Mouse (Mus musculus): ENCODE measurements around the gene Schip1.

Gene Schip1

DNA sequence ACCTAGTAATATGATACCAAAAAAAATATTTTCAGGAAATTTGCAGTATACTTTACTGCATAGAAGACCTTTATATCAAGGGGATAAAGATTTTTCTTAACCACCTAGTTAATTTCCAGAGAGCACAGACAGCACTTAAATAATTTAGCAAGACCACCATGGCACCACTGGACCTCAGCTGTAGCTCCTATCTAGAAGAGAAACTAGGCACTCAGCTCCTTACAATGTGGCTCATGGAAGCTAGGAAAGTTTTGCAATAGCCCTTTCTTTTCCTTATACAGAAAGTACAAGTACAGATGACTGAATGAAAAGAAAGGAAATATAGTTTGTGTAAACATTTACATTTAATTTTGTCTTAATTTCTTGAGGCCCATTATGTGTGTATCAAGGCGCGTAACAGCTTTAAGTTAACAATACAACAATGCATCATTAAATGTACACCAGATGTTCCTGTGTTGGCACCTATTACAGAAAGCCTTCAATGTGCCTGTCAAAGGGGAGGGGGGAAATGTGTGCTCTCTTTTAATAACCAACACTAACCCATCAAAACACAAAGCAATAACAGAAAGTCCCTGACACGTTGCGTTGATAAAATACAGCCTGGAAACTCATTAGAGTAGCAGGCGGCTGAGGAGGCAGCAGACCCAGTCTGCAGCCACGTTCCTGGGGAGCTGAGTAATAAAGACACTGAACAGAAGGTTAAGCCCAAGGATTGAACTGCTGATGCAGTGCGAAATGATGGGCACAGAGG, 218.4 kb downstream of the Schip1 start:
- DNase-seq, result peak; percentile 3

DNA sequence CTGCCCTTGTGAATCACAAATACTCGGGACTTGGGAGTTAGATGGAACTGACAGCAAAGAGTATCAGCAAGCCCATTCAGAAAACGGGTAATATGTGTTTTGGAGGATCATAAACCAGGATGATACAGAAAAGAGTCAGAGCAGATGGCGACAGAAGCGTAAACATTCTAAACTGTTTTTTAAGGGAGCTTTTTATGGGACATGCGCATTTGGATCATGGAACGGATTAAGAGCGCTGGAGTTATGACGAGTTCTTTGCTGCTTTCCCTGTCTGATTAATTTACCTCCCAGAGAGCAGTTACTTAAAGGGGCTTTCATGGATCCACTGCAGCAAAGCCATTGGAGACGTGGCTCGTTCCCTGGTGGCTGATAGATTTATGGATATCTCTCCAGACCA, 219.0 kb downstream of the Schip1 start:
- no peak for DNase-seq

DNA sequence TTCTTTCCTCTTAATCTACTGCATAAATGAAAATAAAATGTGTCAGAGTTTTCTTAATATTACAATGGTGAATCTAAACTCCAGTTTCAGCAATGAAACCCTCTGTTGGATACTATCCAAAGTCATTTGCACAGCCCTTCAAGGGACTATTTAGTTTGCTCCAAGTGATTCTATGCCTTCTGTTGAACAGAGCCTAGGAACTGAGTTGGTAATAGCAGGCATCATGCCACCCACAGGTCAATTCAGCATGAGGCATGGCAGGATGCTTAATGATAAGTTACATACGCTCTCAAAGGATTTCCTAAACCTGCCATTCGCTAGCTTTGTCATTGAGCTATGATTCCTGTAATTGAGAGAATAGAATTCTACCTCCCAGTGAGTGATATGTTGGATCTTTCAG, 219.9 kb downstream of the Schip1 start:
- no peak for DNase-seq

DNA sequence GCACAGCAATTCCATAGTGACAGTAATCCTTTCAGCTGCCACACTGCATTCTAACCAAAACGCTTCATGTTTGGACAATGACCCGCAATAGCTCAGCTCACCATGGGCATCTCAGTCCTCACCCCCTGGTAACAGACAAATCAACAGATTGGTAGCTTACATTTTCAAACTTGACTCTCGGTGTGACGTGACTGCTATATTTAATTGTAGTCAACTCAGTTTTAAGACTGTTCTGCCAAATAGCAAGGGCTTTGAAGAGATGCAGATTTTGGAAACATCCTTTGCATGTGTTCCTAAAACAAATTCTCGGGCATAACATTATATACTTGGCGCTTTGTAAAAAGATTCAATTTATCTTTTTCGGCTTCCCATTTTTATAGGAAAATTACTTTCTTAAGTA, 232.2 kb downstream of the Schip1 start:
- no peak for DNase-seq

DNA sequence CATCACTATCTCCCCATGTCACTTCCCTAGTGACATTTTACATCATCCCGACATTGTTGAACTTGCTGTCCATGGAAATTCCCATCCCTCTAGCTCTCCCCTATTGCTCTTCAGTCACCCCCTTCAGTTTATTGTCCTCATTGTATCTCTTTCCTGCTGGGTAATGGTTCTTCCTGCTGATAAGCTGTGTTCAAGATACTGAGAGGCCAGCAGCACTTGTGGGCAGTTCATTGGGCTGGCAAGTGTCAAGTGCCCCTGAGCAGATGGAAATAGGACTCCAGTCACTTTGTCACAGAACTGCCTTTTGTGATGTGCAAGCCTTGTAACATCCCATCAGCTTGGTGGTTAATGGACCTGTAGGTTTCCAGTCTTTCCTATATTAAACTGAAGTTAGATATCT, 241.0 kb downstream of the Schip1 start:
- peak; percentile 17 for DNase-seq

DNA sequence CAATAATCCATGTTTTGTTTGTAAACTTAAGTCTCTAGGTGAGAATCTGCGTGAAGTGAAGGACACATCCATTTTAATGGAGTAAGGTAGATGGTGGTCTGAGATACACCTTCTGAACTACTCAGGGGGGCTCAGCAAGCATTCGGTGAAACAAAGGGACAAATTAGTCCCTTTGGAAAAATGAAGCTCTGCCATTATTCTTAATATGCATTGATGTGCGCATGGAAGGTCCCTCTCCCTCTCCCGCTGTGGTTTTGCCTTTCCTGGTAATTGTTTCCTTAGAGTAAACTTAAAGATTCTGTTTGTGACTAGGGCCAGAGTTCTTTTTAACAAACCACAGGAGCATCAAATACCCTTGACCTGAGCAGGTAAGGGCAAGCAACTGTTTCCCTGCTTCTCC, 242.1 kb downstream of the Schip1 start:
- no peak for DNase-seq

DNA sequence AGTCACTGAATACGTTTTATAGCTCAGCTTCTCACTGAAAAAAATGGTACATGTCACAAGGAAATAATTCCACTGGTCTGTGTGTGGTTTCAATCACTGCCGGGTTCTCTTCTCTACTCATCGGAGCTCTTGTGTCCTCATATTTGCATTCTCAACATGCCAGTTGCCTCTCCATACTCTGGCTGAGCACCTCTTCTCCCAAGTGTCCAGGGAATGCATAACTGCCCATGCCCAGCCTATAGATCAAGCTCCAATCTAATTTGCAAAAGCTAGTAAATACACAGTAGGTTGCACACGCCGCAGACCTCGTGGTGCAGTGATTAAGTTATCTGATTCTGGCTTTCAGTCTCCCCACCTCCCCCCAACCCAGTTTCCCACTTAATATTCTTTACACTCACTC, 261.0 kb downstream of the Schip1 start:
- DNase-seq, result peak; percentile 28

DNA sequence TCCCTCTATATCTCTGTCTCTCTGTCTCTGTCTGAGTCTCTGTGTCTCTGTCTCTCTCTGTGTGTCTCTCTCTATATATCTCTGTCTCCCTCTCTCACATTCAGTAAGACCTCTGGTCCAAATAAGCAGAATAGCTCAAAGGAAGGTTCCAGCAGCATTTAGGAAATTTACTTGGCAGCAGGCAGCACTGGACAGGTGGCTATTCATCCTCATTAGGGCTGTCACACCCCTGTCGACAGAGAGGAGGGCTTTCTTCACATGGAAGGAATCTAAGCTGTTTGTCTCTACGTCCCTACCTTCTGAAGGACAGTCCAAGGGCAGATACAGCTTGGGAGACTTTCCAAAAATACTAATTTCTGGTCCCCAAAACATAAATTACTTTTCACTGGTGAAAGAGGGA, 267.9 kb downstream of the Schip1 start:
- no peak for DNase-seq

DNA sequence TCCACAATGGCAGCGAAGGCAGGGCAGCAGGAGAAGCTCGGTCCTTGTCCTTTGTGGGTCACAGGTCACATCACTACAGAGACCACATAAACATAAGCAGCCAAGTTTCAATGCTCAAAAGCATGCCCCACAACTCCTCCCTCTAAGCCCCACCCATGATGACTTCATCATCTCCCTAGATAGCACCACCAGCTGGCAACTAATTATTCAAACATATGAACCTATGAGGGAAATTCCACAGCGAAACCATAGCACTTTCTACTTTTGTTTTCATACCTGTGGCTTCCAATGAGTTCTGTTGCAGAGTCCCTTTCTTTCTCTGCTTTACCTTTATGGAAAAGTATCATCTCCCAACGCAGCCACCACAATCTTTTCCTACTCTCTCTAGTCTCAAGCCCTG, 270.9 kb downstream of the Schip1 start:
- DNase-seq, result no peak

DNA sequence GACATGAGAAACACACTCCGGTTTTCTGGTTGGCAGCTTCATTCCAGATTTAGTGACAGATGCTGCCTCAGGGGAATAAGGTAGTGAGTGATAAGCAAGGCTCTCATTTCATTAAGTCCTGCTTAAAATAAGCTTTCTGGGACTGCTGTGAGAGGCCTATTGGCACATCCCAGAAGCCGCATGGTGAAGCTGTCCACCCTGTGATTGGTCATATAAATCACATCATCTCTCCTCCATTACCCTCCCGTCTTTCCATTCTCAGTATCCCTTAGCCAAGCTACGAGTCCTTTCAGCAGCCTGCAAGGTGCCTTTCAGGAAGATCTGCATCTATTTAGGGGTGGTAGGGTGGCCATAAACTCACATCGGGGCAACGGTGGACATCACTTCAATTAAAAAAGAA, 286.0 kb downstream of the Schip1 start:
- DNase-seq, result no peak

DNA sequence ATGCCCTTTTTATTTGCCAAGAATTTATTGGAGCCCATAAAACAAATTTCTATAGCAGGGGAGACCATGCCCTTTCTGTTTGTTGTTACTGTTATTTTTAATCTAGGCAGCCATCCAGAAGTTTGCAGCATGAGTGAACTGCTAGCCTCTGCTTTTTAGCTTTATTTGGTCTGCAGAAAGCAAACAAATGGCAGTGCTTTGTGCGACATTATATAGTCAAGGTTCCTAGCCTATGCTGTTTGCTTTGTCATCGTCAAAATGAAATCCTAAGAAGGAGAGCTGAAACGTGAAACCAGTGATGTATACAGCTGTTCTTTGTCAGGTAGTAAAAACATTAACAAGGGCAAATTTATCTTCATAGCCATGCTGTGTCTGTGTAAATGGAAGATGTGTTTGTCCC, 286.9 kb downstream of the Schip1 start:
- DNase-seq, result no peak

DNA sequence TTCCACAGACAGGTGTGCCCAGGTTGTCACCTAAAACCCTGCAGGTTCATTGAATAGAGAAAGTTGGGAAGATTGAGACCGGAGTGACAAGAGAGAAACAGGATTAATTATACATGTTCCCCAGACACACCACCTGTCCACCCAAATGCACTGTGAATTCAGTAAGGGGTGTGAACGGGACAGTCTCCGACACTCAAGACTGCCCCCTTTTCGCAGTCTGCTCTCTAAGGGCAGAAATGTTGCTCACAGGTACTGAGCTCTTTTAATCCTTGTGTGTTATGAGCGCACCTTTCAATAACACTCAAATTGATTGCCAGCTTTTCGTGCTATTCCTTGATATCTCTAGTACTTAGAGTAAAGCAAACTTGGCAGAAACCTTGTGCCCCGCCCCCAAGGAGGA, 288.4 kb downstream of the Schip1 start:
- DNase-seq, result no peak

DNA sequence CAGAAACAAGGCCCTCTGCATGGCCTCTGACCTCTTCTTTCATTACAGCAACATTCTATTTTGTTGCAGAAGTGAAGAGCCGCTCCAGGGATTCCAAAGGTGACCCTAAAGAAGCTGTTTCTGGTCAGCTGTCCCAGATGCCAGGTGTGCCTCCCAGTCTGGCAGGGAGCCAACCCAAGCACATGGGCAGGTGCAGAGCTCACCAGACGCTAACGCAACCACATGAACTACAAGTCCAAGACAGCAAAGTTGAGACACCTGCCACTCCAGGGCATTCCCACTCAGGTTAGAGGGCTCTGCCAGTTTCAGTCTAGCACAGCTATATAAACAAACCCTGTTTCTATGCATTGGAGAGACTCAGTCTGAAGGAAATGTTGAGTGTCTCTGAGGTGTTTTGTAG, 288.9 kb downstream of the Schip1 start:
- DNase-seq, result peak; percentile 32

DNA sequence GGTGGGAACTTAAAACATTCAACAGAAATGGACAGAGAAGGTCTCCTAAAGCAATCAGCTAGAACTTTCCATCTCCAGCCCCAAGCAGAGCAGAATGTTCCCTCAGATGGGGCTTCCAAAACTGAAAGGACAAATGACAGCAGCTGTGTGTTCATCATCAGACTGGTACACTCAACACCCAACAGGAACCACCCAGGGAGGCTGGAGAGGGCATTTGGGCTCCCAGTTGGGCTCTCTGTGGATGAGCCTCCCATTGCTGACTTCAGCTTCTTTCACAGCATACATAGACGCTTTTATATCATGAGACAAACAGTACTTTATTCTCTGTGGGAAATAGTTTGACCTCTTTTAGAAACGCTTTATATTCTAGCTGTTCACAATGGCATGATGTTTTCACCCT, 291.9 kb downstream of the Schip1 start:
- no peak for DNase-seq

DNA sequence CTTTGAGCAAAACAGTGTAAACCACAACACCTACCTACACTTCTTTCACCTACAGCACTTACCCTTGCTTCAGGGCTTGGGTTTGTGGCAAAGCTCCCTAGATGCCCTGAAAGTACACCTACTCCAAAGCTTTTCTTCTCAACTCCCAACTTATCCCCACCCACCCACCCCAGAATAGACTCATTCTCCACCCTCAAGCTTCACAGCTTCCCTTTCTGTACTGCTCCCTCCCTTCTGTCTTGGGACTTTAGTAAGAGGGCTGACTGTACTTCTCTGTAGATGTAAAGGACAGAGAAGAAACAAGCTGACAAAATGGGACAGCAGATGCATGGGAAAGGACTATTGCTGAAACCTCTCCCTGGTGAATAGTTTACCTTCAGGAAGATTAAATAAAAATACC, 303.4 kb downstream of the Schip1 start:
- DNase-seq, result no peak

DNA sequence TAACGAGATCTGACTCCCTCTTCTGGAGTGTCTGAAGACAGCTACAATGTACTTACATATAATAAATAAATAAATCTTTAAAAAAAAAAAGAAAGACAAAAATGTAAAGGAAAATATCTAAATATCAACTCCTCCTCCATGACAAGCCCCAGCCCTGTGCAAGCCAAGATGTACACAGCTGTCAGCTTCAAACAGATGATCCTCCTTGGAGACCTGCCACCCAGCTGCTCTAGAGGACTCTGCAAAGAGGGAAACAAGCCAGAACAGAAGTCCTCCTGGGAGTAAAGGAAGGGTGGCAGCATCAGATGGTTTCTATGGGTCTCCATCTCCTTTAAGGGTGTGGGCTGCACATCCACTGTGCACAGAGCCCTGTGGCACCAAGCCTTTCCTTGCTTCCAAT, 308.3 kb downstream of the Schip1 start:
- no peak for DNase-seq

DNA sequence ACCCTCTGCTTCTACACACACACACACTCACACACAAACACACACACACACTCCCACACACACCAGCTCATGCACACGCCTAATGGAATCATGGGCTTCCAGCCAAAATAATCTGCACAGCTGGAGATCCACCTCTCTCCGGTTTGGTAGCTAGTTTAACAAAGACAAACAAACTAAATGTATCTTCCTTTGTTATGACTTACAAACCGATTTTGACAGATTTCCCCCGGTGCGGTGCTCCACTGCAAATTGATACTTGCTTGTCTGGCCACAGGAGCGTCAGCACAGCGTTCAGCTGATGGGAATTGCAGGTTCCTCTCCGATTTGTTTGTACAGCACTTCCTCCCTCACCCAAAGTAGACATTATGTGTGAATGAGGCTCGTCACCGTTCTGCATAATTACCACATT, 310.5 kb downstream of the Schip1 start:
- no peak for DNase-seq

DNA sequence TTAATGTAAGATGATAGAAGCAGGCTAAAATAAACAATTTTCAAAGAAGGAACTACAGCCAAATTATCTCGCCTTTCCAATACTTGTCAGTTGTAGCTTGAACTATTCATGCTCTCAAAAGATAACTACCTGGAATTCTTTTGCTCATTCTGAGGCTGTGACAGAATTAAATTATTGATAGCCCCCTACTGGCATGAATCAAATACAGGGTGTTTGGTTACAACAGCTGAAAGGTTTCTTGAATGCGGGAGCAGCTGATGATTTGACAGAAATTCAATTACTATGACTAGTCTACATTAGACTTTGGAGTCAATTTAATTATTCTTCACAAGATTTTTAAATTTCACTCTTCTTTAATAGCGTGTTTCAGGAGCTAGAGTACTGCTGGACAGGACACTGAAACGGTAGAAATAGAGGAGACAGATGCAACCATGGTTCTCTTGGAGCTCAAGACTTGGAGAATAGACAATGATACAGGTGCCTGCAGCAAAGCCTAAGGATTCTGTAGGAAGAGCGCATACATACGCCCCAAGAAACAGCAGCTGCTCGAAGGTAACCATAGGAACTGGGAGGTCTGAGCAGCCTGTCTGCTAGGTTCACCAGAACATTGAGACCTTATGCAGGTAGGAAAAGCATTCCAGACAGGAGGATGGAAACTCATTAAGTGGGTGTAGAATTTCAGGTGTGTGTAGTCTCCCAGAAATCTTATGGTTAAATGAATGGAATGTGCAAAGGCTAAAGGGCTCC, 313.0 kb downstream of the Schip1 start:
- DNase-seq, result no peak

DNA sequence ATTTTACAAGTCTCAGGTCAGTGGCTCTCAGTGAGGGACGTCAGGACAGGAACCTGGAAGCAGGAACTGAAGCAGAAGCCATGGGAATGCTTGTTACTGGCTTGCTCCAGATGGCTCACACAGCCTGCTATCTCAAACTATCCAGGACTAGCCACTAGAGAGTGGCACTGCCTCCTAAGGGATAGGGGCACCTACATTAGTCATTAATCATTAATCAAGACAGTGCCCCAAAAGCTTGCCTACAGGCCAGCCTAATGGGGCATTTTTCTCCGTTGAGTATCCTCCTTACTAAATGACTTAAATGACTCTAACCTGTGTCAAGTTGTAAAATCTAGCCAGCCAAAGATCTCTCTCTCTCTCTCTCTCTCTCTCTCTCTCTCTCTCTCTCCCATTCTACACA, 314.2 kb downstream of the Schip1 start:
- no peak for DNase-seq

DNA sequence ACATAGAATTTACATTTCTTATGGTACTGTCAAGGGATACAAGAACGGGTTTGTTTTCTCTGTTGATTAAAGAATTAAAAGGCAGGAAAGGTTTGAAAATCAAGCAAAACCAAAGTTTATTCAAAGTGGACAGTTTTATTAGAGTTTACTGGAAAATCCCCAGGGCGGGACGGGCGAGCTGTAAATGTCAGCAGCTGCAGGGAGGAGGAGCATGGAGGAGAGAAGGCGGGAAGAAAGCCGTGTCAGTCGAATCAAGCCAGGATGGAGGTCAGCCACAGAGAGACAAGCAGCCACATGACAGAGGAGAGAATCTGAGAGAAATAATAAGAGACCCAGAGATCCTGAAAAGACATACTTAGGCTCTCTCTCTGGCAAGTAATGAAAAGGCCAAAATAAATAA, 314.6 kb downstream of the Schip1 start:
- DNase-seq, result peak; percentile 5

DNA sequence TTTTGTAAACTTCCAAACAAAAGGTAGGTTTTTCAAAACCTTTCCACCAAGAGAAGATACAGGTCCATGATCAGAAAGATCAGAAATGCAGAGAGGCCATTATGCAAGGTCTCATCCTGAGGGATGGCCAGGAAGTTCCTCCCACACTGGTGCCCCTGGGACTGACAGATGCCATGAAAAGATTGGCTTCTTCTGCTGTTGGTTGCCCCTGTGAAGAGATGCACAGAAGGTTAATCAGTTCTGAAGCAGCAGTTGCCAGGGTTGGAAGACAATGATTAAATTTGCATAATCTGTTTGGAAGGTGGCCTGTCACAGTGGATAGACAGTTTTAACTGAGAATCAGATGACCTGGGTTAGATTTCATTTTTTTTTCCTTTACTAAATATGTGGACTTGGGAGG, 319.1 kb downstream of the Schip1 start:
- DNase-seq, result no peak

DNA sequence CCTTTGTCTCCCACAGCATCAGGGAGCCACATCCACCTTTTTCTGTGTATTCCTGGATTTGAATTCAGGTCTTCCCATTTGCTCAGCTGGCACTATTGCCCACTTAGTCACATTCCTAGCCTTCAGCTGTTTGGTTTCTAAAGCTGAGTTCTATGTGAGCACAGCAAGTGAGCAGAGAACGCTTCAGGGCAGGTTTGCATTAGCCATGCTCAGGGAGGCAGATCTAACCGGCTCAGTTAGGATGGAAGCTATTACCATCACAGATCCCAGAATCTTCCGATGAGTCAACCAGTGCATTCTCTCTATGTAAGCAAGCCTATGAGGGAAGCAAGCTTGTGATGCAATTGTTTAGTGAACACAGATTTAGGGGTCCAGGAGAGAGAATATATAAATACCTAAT, 320.9 kb downstream of the Schip1 start:
- no peak for DNase-seq

DNA sequence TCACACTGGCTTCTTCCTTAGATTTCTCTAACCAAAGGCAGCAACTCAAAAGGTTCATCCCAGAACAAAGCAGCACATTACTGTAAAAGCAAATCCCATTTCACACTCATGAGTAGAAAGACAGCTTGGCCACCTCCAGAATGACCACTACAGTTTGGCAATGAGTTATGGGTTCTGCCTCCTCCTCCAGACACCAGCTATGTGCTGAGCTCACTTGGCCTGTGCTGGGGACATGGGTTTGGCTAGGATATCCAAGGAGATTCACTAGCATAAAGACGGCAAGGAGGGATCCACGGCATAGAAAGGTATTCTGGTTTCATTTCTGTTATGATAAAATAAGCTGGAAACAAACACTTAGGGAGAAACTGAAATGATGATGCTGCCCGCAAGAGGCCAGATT, 323.4 kb downstream of the Schip1 start:
- no peak for DNase-seq

DNA sequence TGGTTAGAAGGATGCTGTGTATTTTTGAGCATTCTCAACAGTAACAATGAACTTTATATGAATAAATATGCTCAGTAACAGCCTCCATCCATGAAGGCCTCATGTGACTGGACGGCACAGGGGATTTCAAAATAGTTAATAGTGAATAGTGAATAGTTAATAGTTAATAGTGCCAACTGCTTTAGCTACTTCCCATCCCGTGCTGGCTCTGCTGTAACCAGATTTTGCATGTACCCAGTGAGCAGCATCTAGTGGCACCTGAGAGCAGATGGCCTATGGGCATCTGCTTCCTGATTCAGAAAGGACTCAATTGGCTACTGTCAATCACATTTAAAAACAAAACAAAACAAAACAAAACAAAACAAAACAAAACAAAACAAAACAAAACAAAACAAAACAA, 329.0 kb downstream of the Schip1 start:
- no peak for DNase-seq

DNA sequence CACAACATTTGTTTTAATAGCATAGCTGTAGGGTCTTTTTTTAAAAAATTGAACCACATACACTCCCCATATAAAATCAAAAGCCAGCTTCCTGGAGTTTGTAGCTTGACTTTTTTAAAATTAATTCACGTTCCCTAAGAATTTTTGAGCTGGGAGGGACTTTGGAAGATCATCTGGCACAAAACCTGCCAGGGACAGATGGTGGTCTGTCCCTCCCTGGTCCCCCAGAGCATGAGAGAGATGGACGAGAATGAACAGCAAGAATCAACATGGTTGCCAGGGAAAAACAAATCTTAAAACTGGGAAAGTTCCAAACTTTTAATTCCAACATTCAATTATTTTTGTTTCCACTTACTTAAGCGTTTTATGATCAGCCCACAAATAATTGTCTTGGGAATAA, 334.1 kb downstream of the Schip1 start:
- no peak for DNase-seq
